Mouse (Mus musculus): Measurements from ENCODE around the gene Fam196b. TPM values are rescaled to one million over a fixed set of nuclear protein-coding genes. Genes with fewer than 3 reads are reported as not detected.

Gene Fam196b
- polyA plus RNA-seq, 1 experiment from 2014 or later: 2.0 TPM

DNA sequence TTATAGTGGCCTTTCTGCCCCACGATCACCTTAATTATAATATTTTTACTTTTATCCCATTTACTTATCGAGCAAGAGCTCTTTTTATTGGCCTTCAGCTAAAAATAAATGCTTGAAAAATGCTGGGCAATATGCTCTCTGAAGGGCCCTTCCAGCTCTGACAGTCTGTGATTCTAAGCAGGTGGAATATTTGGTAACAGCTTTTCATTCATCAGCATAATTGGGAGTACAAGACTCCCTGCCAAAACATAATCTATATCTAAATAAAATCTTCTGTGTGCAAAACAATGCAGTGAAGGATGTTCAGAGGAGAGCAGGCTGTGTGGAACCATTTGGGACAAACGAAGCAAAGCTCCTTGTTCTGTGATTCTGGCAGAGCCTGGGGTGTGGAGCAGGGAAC, 23.3 kb upstream of the Fam196b start:
- WGBS: 50% methylated on average over 3 of the region's 3 CpGs
- no peak overlapping the region for H3K9ac ChIP-seq (replicated peaks; ENCODE audit: low read depth, low read length)

DNA sequence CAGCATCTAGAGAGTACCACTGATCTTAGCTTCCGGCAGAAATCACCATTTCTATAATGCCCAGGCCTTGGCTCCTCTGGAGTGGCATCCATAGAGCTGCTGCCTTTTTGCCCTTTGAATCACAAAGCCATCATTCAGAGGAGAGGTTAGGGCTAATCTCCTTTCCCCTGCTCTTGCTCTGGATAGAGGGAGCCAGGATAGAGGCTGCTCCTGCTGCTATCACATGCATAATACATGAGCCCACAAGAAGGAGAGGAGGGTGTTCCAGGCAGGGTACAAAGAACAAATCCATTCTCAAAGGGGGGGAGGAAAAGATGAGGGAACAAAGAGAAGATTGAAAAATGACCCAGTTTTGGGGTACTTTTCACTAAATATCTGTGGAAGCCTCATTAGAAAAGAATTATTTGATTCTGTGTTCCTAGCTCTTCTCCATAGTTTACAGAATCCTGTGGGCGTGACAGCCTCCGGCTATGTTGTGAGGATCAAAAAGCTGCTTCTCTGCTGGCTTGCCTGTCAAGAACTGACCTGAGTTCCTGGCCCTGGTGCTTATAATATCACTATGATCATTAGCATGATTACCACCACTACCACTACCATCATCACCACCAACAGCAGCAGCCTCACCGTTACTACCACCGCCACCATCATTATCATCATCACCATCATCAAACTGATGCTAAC, 16.8 kb upstream of the Fam196b start:
- no peak overlapping the region for H3K27ac ChIP-seq (ENCODE audit: low read depth, low read length)
- H3K9me3 ChIP-seq (ENCODE audit: control insufficient read depth, low read length): no peaks in the 10 kb centered on the region
- no peaks in the 10 kb centered on the region for H3K4me1 ChIP-seq (ENCODE audit: control insufficient read depth, insufficient read depth, low read length)
- 56% methylated on average over 5 of the region's 5 CpGs for WGBS
- H3K4me3 ChIP-seq (ENCODE audit: low read depth, low read length): no peak overlapping the region
- H3K36me3 ChIP-seq (ENCODE audit: control insufficient read depth, insufficient read depth, low read length): no peaks in the 10 kb centered on the region
- ATAC-seq (ENCODE audit: low read depth): peak; percentile 60; the same call in 1 of the 2 replicates
- no peaks in the 10 kb centered on the region for H3K27me3 ChIP-seq (ENCODE audit: control insufficient read depth, insufficient read depth, low read length)
- no peak overlapping the region for H3K4me2 ChIP-seq (ENCODE audit: low read depth, low read length)
- H3K9ac ChIP-seq (replicated peaks; ENCODE audit: low read depth, low read length): no peak overlapping the region

More for the DNA sequence above, 23.3 kb upstream of the Fam196b start:
- no peaks in the 10 kb centered on the region for H3K9me3 ChIP-seq (ENCODE audit: control insufficient read depth, low read length)
- H3K4me3 ChIP-seq (ENCODE audit: low read depth, low read length): no peak overlapping the region
- H3K4me1 ChIP-seq (ENCODE audit: control insufficient read depth, insufficient read depth, low read length): no peaks in the 10 kb centered on the region
- H3K4me2 ChIP-seq (ENCODE audit: low read depth, low read length): no peak overlapping the region
- H3K27ac ChIP-seq (ENCODE audit: low read depth, low read length): no peak overlapping the region
- no peaks in the 10 kb centered on the region for H3K27me3 ChIP-seq (ENCODE audit: control insufficient read depth, insufficient read depth, low read length)
- no peaks in the 10 kb centered on the region for H3K36me3 ChIP-seq (ENCODE audit: control insufficient read depth, insufficient read depth, low read length)
- ATAC-seq (ENCODE audit: low read depth): no peak

DNA sequence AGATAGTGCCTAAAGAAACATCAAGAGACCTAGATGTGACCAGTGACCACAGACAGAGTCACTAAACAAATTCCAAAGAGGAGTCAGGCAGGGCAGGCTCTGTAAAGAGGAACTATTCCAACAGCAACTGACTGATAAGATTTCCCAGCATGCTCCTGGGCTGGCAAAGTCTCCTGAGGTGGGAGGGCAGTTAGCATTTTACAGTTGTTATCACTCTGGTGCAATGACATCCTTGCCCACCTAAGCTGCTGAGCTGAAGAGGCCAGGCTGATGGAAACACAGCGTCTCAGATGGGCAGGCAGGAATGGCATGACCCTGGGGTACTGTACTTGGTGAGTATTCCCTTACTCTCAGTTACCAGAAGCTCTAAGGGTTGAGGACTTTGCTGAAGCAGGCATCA, 15.1 kb upstream of the Fam196b start:
- 86% methylated on average over 1 of the region's 1 CpGs for WGBS
- H3K27ac ChIP-seq (ENCODE audit: low read depth, low read length): no peak overlapping the region
- ATAC-seq (ENCODE audit: low read depth): no peak
- H3K4me1 ChIP-seq (ENCODE audit: control insufficient read depth, insufficient read depth, low read length): no peaks in the 10 kb centered on the region
- no peak overlapping the region for H3K4me2 ChIP-seq (ENCODE audit: low read depth, low read length)
- no peaks in the 10 kb centered on the region for H3K27me3 ChIP-seq (ENCODE audit: control insufficient read depth, insufficient read depth, low read length)
- no peaks in the 10 kb centered on the region for H3K9me3 ChIP-seq (ENCODE audit: control insufficient read depth, low read length)
- no peak overlapping the region for H3K4me3 ChIP-seq (ENCODE audit: low read depth, low read length)
- no peaks in the 10 kb centered on the region for H3K36me3 ChIP-seq (ENCODE audit: control insufficient read depth, insufficient read depth, low read length)
- no peak overlapping the region for H3K9ac ChIP-seq (replicated peaks; ENCODE audit: low read depth, low read length)

DNA sequence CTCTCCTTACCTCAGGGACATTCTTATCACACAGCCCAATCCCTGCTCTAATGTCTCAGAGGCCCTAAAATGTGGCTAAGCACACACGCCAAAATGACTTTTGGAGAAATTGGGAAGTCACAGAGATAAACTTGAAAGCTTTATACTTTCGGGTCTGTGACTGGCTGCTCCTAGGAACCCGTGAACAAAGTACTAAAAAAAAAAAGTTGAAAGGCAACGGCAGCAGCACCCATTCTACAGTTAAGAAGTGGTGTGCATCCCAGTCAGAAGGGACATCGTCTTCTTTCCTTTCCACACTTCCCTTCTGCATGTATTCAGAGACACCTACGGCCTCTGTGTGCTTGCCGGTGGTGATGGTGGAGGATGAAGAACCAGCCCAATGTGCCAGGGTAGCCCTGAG, 14.6 kb upstream of the Fam196b start:
- Histone ChIP-seq H3K4me2 (ENCODE audit: low read depth, low read length) (no peak overlapping the region), H3K9me3 (ENCODE audit: control insufficient read depth, low read length) (no peaks in the 10 kb centered on the region), H3K27ac (ENCODE audit: low read depth, low read length) (no peak overlapping the region), H3K27me3 (ENCODE audit: control insufficient read depth, insufficient read depth, low read length) (no peaks in the 10 kb centered on the region), H3K9ac (replicated peaks; ENCODE audit: low read depth, low read length) (no peak overlapping the region), H3K36me3 (ENCODE audit: control insufficient read depth, insufficient read depth, low read length) (no peaks in the 10 kb centered on the region), H3K4me3 (ENCODE audit: low read depth, low read length) (no peak overlapping the region), H3K4me1 (ENCODE audit: control insufficient read depth, insufficient read depth, low read length) (no peaks in the 10 kb centered on the region)
- ATAC-seq (ENCODE audit: low read depth): no peak
- 93% methylated on average over 7 of the region's 7 CpGs for WGBS

DNA sequence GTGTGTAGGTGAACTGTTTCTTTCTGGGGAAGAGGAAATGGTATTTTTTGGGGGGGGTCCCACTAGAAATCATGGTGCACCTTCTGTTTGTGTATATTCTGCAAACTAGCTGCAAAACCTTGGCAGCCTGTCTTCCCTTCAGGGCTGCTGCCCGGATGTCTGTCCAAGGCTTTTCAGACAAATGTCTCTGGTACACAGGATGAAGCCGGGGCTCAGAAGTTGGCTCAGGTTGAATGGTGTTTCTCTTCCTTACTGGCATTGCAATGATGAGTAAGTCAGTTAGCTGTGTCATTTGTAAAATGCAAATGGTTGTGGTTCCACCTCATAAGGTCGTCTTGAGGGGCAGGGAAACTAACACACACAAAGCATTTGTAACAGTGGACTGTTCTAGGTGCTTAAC, 8.4 kb upstream of the Fam196b start:
- Histone ChIP-seq H3K36me3 (ENCODE audit: control insufficient read depth, insufficient read depth, low read length) (no peaks in the 10 kb centered on the region), H3K4me1 (ENCODE audit: control insufficient read depth, insufficient read depth, low read length) (no peaks in the 10 kb centered on the region), H3K9ac (replicated peaks; ENCODE audit: low read depth, low read length) (no peak overlapping the region), H3K27me3 (ENCODE audit: control insufficient read depth, insufficient read depth, low read length) (no peaks in the 10 kb centered on the region), H3K4me2 (ENCODE audit: low read depth, low read length) (no peak overlapping the region), H3K4me3 (ENCODE audit: low read depth, low read length) (no peak overlapping the region), H3K9me3 (ENCODE audit: control insufficient read depth, low read length) (no peaks in the 10 kb centered on the region), H3K27ac (ENCODE audit: low read depth, low read length) (no peak overlapping the region)
- 78% methylated on average over 3 of the region's 3 CpGs for WGBS
- no peak for ATAC-seq (ENCODE audit: low read depth)

DNA sequence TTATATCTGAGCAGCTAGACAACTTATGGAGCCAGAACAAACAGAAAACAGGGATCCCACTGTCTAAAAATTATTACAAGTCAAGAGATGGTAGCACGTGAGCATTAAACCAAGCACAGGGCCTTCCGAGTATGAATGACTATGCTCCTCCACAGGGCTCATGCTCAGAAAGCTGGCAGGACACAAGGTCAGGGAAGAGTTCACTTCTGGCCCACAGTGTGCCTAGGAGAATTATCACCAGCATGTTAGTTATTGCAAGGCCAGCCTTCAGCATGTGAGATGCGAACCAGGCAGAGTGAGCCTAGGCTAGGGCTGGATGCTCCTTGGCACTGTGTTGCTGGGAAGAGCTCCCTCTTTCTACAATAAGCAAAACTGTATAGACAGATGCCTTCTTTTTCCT, 5.9 kb upstream of the Fam196b start:
- 91% methylated on average over 3 of the region's 3 CpGs for WGBS

GRCm38 (mm10) chr11:34309360-34309759, 5.3 kb upstream of the Fam196b start:
- H3K36me3 ChIP-seq (ENCODE audit: control insufficient read depth, insufficient read depth, low read length): no peaks in the 10 kb centered on the region
- H3K27me3 ChIP-seq (ENCODE audit: control insufficient read depth, insufficient read depth, low read length): no peaks in the 10 kb centered on the region
- no peaks in the 10 kb centered on the region for H3K4me1 ChIP-seq (ENCODE audit: control insufficient read depth, insufficient read depth, low read length)
- WGBS: 69% methylated on average over 2 of the region's 2 CpGs
- no peaks in the 10 kb centered on the region for H3K9me3 ChIP-seq (ENCODE audit: control insufficient read depth, low read length)
- no peak overlapping the region for H3K9ac ChIP-seq (replicated peaks; ENCODE audit: low read depth, low read length)
- no peak overlapping the region for H3K4me3 ChIP-seq (ENCODE audit: low read depth, low read length)
- H3K4me2 ChIP-seq (ENCODE audit: low read depth, low read length): no peak overlapping the region
- ATAC-seq (ENCODE audit: low read depth): no peak
- no peak overlapping the region for H3K27ac ChIP-seq (ENCODE audit: low read depth, low read length)

More for the DNA sequence above, 5.9 kb upstream of the Fam196b start:
- Histone ChIP-seq H3K4me2 (ENCODE audit: low read depth, low read length) (no peak overlapping the region), H3K36me3 (ENCODE audit: control insufficient read depth, insufficient read depth, low read length) (no peaks in the 10 kb centered on the region), H3K4me1 (ENCODE audit: control insufficient read depth, insufficient read depth, low read length) (no peaks in the 10 kb centered on the region), H3K9me3 (ENCODE audit: control insufficient read depth, low read length) (no peaks in the 10 kb centered on the region), H3K27me3 (ENCODE audit: control insufficient read depth, insufficient read depth, low read length) (no peaks in the 10 kb centered on the region), H3K4me3 (ENCODE audit: low read depth, low read length) (no peak overlapping the region), H3K9ac (replicated peaks; ENCODE audit: low read depth, low read length) (no peak overlapping the region), H3K27ac (ENCODE audit: low read depth, low read length) (no peak overlapping the region)
- ATAC-seq (ENCODE audit: low read depth): no peak

- no peak for ATAC-seq (ENCODE audit: low read depth)
- no peak overlapping the region for H3K4me2 ChIP-seq (ENCODE audit: low read depth, low read length)
Observed at GRCm38 (mm10) chr11:34311717-34312116, 2.9 kb upstream of the Fam196b start.

GRCm38 (mm10) chr11:34312208-34312607, 2.4 kb upstream of the Fam196b start:
- H3K4me1 ChIP-seq (ENCODE audit: control insufficient read depth, insufficient read depth, low read length): peaks cover 4% of the 10 kb centered on the region; the same call in 1 of the 2 replicates
- no peak for ATAC-seq (ENCODE audit: low read depth)
- no peaks in the 10 kb centered on the region for H3K9me3 ChIP-seq (ENCODE audit: control insufficient read depth, low read length)
- H3K36me3 ChIP-seq (ENCODE audit: control insufficient read depth, insufficient read depth, low read length): no peaks in the 10 kb centered on the region
- H3K4me2 ChIP-seq (ENCODE audit: low read depth, low read length): no peak overlapping the region
- H3K27ac ChIP-seq (ENCODE audit: low read depth, low read length): no peak overlapping the region
- 82% methylated on average over 7 of the region's 7 CpGs for WGBS
- H3K9ac ChIP-seq (replicated peaks; ENCODE audit: low read depth, low read length): no peak overlapping the region
- H3K4me3 ChIP-seq (ENCODE audit: low read depth, low read length): no peak overlapping the region
- H3K27me3 ChIP-seq (ENCODE audit: control insufficient read depth, insufficient read depth, low read length): no peaks in the 10 kb centered on the region

More at GRCm38 (mm10) chr11:34311717-34312116, 2.9 kb upstream of the Fam196b start:
- Histone ChIP-seq H3K27ac (ENCODE audit: low read depth, low read length) (no peak overlapping the region), H3K4me1 (ENCODE audit: control insufficient read depth, insufficient read depth, low read length) (no peaks in the 10 kb centered on the region; the same call in 1 of the 2 replicates), H3K9me3 (ENCODE audit: control insufficient read depth, low read length) (no peaks in the 10 kb centered on the region), H3K9ac (replicated peaks; ENCODE audit: low read depth, low read length) (no peak overlapping the region), H3K27me3 (ENCODE audit: control insufficient read depth, insufficient read depth, low read length) (no peaks in the 10 kb centered on the region), H3K36me3 (ENCODE audit: control insufficient read depth, insufficient read depth, low read length) (no peaks in the 10 kb centered on the region), H3K4me3 (ENCODE audit: low read depth, low read length) (no peak overlapping the region)
- WGBS: 64% methylated on average over 5 of the region's 5 CpGs
